Mouse (Mus musculus): ENCODE data around the gene Foxi1.
"Not testable (repeated sequence)": the region's sequence is repeated elsewhere in the genome, so short reads cannot be mapped to it uniquely, and the experiment has no call there.

Gene Foxi1

DNA sequence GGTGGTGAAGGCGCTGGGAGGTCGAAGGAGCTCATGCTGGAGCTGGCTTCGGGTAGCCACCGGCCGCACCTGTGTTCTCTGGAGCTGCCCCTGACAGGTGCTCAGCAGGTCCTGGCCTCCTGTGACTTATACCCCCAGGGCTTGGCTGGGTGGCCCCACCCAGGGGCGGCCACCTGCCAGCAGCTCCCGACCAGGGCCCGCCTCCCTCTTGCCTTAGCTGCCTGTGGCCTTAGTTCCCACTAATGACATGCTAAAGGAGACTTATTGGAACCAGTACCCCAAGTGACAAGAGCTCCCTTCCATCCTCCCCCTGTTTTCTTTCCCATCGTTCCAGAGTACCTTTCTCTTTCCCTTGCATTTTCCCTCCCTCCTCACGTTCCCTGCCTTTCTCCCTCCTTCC is at the start of gene Foxi1:
Foxi1 (minus strand) TSS at position 101 of the 400 bp plus-strand sequence.
- no peak for DNase-seq (ENCODE audit: low read depth, low spot score)

DNA sequence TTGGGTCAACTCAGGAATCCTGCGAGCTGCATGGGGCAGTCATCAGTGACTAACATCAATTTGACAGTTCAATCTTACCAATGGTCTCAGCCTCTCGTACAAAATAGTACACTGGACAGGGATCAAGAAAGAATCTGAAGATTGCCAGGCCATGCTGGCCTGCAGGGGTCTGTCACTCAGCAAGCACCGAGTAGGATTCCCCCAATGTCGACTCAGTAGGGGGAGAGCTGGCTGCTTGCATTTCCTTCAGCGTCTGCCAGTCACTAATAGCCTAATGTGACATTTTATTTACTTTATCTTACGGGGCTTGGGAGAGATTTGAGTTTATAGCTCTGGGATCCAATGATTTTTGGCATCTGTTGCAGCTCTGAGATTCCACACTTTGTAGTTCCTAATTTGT is 35.1 kb upstream of the Foxi1 start:
- DNase-seq (ENCODE audit: low read depth, low spot score), result no peak

DNA sequence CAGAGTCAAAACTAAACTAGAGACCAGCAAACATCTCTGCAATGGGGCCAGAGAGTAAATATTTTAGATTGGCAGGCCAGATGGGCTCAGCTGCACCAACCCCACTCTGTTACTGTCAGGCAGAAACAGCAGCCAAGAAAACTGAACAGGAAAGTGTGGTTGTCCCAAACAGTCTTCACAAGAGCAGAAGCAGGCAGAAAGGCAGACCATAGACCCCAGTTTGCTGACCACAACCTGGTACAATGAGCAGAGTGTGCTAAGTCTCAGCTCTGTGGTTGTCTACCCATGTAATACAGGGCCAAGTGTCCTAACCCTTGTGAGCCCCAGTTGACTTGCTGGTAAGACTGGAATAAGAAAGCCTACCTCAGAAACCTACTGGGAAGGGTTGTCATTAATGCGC is 32.4 kb upstream of the Foxi1 start:
- DNase-seq (ENCODE audit: low read depth, low spot score), result no peak

DNA sequence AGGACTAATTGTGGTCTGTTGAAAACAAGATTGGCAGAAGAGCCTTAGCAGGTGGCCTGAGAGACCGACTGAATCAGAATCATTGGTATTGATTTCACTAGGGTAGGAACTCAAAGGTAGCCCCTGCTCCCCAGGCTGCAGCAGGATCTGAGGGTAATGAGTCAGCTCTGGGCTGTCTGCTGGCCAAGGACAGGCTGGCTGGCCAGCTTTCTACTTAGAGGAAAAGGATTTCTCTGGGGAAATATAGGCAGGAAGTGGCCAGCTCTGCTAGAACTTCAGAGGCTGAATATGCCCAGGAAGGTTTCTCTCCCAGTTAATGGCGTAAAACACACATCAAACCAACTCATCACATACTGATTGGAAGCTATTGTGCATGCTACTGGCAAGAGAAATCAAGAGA is 31.8 kb upstream of the Foxi1 start:
- no peak for DNase-seq (ENCODE audit: low read depth, low spot score)

DNA sequence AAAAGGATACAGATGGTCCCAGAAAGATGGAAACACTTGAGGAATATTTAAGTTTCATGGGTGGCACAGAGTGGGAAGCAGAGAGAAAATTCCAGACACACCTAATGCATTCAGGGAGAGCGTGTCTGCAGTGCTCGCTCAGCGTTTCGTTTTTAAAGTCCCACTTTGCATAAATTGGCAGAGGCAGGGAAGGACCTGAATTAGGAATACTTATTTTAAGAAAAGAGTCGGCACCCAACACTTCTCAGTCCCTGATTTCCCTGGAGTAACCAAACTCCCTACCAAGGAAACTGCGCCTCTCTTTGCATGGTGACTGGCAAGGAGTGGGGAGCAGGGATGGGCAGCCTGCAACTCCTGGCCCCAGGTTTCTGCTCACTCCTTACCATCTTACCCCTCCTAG is 29.0 kb upstream of the Foxi1 start:
- DNase-seq (ENCODE audit: low read depth, low spot score), result no peak

DNA sequence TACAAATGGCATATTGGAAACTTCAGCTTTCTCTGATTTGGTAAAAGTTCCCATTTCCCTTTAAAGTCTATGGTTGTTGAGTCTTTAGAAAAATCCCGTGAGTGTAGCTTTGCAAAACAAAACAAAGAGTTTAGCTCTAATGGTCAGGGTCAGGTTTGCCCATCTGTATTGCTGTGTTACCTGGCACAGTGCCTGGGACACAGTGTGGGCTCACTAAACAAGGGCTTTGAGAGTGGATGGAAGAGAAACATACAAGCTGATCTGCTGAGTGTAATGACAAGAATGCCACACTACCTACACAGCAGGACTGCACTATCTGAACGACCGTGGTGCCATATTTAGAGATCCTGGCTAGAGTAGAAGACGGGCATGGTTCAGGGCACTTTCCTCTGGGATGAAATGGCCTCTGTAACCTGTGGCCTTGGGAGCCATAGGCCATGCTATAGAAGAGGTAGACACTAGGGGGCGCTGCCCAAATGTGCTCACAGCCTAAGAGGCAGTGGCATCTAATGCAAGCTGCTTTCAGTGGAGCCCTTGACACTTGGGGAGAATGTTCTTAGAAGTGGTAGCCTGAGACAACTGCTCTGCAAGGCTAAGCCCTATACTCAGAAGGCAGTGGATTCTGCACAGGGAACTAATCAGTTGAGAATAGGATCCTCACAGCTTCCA is 28.3 kb upstream of the Foxi1 start:
- DNase-seq (ENCODE audit: low read depth, low spot score), result peak; percentile 81

DNA sequence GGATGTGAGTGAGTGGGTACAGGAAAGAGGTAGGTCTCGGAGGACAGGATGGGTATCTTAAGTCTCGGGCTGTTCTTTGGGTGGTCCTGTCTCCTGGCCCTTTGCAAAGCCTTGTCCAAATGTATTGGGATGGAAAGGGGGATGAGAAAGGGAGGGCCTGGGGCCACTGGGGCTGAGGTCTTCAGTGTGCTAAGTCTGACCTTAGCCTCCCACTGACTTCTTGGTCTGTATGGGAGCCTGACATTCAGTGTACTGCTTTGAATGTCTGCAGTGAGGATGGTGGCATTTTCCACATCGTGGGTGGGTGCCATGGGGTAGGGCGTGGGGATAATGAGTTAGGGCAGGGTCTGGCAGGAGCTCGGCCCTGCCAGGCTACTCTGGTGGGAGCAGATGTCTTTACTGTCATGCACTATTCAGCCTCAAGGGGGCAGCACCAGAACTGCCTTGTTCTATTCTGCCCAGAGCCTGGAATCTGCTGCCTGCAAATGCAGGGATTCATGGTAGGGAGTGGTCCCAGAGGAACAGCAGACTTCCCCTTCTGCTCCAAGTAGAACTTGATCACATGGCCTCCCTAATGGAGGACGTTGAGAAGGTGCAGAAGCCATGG is 21.0 kb upstream of the Foxi1 start:
- peak; percentile 91 for DNase-seq (ENCODE audit: low read depth, low spot score)

DNA sequence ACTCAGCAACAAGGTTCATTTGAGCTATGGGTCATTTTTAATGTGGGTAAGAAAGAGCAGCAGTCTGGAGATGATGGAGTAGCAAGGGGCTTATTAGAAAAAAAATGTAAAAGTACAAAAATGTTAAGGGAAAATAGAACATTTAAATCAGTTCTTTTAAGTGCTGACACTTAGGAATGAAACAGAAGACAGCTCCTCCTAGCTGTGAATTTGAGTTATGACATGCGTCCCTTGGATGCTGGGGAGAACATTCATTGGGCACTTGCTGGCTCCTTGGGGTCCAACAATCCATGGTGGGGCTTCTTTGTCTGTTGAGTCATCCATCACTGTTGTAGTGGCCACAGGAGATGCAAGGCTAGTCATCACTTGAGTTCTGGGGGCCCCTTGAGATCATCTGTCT is 19.3 kb upstream of the Foxi1 start:
- DNase-seq (ENCODE audit: low read depth, low spot score), result peak; percentile 53

DNA sequence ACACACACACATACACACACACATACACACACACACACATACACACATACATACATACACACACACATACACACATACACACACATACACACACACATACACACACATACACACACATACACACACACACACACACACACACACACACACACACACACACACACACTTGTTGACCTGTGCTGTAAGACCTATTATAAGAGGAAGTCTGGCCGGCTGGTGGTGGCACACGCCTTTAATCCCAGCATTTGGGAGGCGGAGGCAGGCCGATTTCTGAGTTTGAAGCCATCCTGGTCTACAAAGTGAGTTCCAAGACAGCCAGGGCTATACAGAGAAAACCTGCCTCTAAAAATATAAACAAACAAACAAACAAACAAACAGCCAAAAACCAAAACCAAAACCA is 12.7 kb upstream of the Foxi1 start:
- DNase-seq (ENCODE audit: low read depth, low spot score), result not testable (repeated sequence)

DNA sequence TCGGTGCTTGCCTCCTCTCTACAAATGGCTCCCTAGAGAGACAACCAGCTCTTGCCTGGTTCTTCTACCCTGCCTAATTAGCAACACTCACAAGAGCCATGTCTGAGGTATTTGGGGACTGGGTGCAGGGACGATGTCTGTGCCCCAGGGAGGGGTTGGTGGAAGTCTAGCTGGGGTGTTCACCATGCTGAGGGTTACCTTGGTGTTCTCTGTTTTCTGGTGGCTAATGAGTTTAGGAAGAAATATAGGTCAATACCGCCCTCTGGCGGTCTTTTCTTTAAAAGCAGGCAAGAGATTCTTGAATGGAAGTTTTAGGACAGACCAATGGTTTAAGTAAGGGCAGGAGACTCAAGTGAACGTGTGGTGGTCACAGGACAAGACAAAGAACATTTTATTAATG is 5.0 kb upstream of the Foxi1 start:
- DNase-seq (ENCODE audit: low read depth, low spot score), result peak; percentile 78

DNA sequence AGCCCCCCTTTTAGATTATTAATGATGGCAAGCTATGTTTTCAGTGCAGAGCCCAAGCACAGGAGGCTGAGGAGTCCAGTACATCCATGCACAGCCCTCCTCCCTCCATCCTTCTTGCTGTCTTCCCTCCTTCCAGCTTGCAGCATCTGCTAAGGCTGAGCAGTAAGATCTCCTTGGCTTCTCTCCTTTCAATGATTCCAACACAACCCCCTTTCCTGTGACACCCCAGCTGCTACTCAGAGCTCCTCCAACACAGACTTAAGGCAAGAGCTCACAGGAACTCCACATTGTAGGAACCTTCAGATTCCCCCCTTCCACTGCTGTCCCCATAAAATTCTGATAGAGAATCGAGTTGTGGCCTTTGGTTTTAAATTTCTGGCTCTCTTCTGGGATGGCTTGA is 5.1 kb downstream of the Foxi1 start:
- no peak for DNase-seq (ENCODE audit: low read depth, low spot score)

DNA sequence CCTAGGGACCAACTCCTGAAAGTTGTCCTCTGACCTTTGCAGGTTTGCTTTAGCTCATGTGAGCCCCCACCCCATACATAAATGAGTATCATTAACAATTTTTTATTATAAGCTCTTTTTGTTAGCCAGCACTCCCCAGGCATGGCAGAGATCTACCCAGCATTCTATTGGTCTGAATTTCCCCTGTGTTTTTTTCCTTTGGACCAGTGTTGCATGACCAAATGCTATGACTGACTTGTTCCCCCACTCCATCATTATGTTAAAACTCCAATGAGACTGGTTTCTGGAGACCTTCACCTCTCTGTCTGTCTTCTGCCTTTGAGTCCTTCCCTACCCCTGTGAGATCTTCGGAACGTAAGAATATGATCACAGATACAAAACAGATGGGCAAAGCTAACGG is 12.7 kb downstream of the Foxi1 start:
- no peak for DNase-seq (ENCODE audit: low read depth, low spot score)

DNA sequence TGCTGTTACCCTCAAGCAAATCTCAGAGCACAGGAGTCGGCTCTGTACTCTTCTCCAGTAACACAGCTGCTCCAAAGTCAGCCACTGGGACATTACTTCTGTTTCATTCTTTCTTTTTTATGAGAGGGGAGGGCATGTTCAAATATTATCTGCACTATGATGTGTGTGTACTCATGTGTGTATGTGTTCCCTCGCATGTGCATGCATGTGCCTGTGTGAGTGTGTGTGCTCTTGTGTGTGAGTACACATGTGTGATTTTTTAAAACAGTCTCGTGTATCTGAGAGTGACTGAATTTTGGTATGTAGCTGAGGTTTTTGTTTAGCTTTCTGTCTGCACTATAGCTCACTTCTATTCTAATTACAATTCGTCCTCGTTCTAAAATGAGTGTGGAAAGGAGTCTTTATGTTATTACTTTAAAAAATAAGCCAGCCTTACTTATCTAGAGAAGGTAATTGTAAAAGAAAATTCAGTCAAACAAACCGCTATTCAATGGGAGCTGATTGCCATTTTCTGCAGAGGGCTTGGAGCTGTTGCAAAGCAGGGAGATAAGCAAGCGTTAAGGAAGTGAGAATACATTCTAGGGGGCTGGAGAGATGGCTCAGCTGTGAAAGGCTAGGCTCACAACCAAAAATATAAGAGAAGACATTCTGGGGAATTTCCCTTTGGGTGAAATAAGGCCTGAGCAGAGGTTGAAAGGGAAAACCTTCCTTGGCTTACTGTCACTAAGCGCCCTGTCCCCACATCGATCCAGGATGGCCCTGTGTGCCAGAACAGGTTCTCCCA is 13.5 kb downstream of the Foxi1 start:
- no peak for DNase-seq (ENCODE audit: low read depth, low spot score)

DNA sequence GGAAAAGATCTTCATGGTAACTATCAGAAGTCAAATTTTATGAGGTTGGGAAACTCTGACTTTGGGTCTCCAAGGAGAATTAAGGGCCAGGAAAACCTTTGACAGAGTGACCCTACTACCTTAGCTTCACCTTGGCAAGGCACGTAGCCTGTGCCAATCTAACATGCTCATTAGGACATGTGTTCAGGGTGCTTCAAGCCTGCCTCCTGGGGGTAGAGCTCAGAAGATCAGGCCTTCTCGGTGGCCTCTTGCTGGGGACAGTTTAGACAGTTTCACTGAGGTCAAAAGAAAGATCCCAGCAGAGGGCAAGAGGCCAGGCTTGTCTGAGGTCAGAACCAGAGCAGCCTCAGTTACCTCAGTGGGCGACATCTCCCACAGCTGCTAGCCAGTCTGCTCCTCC is 14.2 kb downstream of the Foxi1 start:
- DNase-seq (ENCODE audit: low read depth, low spot score), result no peak

DNA sequence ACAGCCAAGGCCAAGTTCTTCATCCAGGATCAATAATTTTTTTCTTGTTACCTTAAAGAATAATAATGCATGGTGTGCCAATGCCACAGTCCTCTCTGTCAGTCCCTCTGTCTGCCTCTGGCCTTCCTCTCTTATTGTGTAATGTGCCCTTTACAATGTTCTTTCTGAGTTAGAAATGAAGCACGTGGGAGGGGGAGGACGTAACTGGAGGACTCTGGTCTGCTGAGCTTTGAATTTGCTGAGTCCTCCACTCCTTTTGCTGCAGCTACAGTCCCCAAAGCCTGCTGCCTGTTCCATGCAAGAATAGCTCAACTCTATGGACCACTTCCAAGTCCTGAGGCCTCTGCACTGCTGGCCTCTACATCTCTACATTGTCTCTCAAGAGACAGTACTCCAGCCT is 23.6 kb downstream of the Foxi1 start:
- no peak for DNase-seq (ENCODE audit: low read depth, low spot score)

DNA sequence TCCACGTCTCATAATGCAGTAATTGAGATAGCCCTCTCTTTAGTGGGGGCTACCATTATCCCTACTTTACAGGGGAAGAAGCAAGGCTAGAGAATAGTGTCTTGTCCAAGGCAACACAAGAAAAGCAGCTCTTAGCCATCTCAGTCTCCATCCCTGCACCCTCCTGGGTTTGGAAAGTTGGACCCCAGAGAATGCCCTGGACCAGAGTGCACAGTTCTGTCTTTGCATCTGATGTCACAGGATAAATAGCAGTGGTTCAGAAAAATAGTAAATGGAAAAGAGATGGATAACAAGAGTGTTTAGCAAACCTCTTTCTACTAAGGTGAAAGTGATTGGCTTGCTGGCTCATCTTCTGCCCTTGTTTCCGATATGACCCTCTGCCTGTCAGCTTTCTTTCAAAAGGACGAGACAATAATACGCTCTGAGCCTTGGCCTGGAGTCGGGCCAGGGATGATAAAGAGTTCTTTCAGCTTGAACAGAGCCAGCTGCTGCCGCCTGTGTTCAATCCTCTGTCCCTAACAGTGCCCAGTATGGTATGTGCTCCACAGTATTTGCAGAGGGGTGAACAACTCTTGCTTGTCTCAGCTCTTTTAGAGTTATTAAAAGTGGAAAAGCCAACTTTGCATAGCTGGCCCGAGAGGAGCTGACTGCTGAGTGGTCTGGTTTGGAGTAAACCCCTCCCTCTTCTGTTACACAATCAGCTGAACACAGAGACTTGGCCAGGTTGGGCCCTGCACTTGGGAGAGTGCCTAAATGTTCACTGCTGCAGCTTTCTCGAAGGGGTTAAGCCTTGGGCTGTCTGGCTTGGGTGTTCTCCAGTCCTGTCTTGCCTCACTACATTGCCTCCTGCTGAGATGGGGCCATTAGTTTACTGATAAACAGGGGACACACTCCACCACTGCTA is 26.4 kb downstream of the Foxi1 start:
- no peak for DNase-seq (ENCODE audit: low read depth, low spot score)

DNA sequence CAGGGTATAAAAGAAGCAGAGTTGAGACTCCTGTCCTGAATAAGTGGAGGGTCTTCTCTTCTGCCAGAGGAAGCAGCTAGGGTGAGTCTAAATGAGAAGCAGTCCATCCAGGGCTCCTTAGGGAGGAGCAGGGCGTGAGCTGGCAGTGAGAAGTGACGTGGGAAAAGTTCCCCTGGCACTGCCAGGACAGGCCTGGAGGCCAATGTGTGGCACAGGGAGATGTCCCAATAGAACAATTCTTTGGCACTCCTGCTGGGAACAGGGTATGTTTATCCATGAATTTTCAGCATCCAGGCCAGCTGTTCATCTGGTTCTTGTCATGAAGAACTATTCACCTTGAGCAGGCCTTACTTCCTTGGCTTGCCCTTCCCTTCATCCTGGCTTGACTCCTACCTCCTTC is 29.1 kb downstream of the Foxi1 start:
- no peak for DNase-seq (ENCODE audit: low read depth, low spot score)

DNA sequence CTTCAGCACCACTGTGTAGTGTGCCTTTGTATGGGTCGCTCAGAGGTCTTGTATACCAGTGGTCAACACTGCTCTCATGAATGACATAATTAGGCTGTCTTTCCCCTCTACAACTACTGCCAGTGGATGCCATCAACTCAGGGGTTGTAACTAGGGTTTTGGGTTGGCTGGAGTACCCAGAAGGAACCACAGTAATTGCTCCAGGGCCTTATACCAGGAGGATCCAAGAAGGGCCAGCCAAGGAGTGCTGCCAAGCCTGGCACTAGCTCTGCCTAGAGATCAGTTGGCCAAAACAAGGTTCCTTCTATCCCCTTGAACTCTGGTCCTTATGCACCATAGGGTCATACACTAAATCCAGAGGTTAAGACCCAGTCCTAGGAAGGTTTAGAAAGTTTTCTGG is 31.5 kb downstream of the Foxi1 start:
- DNase-seq (ENCODE audit: low read depth, low spot score), result no peak

DNA sequence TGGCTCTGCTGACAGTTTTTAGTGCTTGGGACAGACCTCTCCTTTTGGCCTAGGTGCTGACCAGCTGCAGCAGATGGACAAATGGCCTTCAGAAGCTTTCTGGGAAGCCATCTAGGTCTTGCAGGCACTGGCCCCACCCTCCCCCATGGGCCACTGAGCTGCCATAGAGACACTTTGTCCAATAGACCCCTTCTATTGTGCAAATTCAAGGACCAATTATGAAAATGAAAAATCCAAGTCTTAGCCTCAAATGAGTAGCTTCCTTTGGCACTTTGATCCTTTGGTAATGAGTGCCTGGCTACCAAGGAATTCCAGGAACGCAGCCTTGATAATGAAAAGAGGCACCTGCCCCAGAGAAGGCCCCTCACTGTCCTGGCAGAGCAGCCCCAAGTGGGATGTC is 36.7 kb downstream of the Foxi1 start:
- DNase-seq (ENCODE audit: low read depth, low spot score), result no peak

DNA sequence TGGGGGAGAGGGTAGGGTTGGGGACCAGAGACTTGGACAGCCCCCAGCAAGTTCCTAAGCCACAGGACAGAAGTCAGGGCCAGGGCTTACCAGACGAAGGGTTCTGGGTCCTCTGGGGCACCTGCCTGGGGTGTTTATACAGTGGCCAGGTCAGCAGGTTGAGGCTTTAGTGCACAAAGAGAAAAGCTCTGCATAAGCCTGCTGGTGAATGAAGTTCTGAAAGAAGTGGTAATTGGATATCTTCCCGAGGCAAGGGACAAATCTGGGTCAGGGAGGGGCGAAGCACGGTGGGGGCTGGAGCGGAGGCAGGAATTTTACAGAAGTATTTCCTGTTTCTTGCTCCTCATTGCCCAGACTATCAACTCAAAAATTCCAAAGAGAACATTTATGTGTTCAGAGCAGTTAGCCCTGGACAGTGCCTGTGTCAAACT is 38.4 kb downstream of the Foxi1 start:
- no peak for DNase-seq (ENCODE audit: low read depth, low spot score)

DNA sequence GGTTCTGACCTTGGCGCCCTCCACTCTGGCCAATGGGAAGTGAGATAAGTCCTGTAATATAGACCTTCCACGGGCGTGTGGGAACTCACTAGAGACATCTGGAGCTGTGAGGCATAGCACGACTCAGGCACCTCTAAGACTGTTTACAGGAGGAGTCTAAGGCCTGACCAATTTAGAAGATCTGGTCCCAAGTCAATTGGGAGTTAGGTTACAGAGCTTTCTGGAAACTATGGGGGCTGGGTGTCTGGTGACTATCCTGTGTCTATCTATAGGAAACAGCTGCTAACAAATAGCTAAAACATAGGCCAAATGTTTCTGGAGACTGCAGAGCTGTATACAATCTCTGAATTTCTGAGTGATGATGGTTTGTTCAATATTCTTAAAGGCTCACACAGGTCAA is 41.5 kb downstream of the Foxi1 start:
- no peak for DNase-seq (ENCODE audit: low read depth, low spot score)

DNA sequence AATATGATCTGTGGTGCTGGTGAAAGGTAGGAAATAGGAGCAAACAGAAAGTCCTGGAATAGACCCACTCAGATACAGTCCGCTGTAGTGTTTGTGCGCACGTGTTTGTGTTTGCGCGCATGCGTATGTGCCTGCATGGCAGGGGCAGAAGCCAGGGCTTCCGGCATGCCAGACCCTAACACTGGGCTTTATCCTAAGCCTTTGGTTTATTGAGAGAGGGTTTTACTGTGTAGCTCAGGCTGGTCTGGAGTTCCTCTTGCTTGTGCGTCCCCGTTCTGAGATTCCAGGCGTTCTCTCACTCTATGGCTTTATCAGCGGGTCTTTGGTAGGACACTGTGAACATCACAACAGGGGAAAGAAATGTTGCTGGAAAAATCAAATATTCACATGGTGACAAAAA is 42.6 kb downstream of the Foxi1 start:
- DNase-seq (ENCODE audit: low read depth, low spot score), result no peak
